Mouse (Mus musculus) liver, embryonic 12.5 days (tissue): ENCODE measurements around the gene Ezr. TPM values are rescaled to one million over a fixed set of nuclear protein-coding genes. Genes with fewer than 3 reads are reported as not detected.
"Not testable (repeated sequence)": the region's sequence is repeated elsewhere in the genome, so short reads cannot be mapped to it uniquely, and the experiment has no call there.

Experiments used
- ATAC-seq: fragments of 200-750 bp; cut with Nextera tagmentation; 2 replicates; pipeline ENCODE4 v1.8.0; 2017; ENCODE audit warnings: moderate number of reproducible peaks, mild to moderate bottlenecking, moderate library complexity
- H3K27ac ChIP-seq: fragments of 300-500 bp; sonication (generic); 2 replicates; pipeline ENCODE4 v1.5.1; 2016; ENCODE audit warnings: mild to moderate bottlenecking
- H3K27me3 ChIP-seq: fragments of 300-500 bp; sonication (generic); replicated peaks from 2 replicates; pipeline ENCODE4 v1.6.1; 2016; ENCODE audit warnings: mild to moderate bottlenecking, moderate library complexity
- H3K36me3 ChIP-seq: fragments of 300-500 bp; sonication (generic); 2 replicates; pipeline ENCODE4 v1.6.1; 2016; ENCODE audit warnings: mild to moderate bottlenecking, moderate library complexity
- H3K4me1 ChIP-seq: fragments of 300-500 bp; sonication (generic); 2 replicates; pipeline ENCODE4 v1.6.1; 2016
- H3K4me2 ChIP-seq: fragments of 300-500 bp; sonication (generic); 2 replicates; pipeline ENCODE4 v1.6.1; 2016; ENCODE audit warnings: mild to moderate bottlenecking, moderate library complexity
- H3K4me3 ChIP-seq: fragments of 300-500 bp; sonication (generic); 2 replicates; pipeline ENCODE4 v1.5.1; 2016; ENCODE audit warnings: mild to moderate bottlenecking, moderate library complexity
- H3K9ac ChIP-seq: fragments of 300-500 bp; sonication (generic); 2 replicates; pipeline ENCODE4 v1.6.1; 2016; ENCODE audit warnings: mild to moderate bottlenecking, moderate library complexity
- H3K9me3 ChIP-seq: fragments of 300-500 bp; sonication (generic); replicated peaks from 2 replicates; pipeline ENCODE4 v1.6.1; 2016; ENCODE audit warnings: mild to moderate bottlenecking, moderate library complexity
- WGBS: fragments of 180-500 bp; shearing (Covaris S2); methylation state at CpG from one replicate; pipeline ENCODE4 v1.1.7; 2016; ENCODE audit not compliant: insufficient replicate concordance; 5-methylcytosine and 5-hydroxymethylcytosine counted together
- polyA plus RNA-seq: library from polyadenylated mRNA; unstranded; fragments of >200 nt; fragmentation: Nextera tagmentation; extraction: Ambion mirVana; gene quantifications from 2 replicates; pipeline ENCODE4 v1.2.1, GENCODE M21; 2016

Gene Ezr
- polyA plus RNA-seq, 1 experiment from 2014 or later, result 67.9 TPM

DNA sequence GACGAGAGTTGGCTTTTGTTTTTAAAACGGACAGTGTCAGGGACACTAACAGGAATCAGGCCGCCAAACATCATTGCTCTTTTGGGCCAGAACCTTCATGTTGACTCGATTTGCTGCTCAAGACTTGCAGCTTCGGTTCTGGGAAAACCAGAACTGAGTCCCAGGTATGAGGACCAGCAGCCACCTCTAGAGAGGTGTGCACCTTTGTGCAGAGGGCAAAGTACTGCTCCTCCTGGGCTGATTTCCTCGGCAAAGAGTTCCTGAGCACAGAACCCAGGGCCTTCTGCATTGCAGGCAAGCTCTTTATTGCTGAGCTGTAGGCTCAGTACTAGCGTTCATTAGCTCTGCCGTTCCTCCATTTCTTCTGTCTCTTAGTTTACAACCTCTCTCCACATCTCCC, 68.6 kb downstream of the Ezr start:
- not testable (repeated sequence) for H3K4me3 ChIP-seq, H3K36me3 ChIP-seq, H3K9ac ChIP-seq, ATAC-seq, H3K9me3 ChIP-seq, H3K27me3 ChIP-seq, H3K4me1 ChIP-seq, H3K27ac ChIP-seq, H3K4me2 ChIP-seq
- 69% methylated on average over 8 of the region's 8 CpGs for WGBS

DNA sequence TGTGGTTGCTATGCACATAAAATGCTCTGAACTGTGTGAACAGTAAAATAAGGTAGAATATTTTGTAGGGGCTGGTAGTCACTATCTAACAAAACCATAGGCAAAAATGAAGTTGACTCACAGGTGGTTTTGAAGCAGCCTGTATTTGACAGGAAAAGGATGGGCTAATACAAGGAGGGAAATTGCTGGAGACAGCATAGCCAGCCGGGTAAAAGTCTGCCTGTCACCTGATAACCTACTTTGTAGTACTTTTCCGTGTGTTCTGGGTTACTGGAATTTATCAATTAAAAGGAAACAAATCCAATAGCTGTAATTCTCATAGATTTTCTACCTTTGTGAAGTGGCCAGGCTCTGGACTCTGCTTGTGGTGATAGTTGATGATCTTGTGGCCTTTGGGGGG, 69.1 kb downstream of the Ezr start:
- not testable (repeated sequence) for H3K27ac ChIP-seq, ATAC-seq, H3K4me1 ChIP-seq, H3K9me3 ChIP-seq, H3K9ac ChIP-seq, H3K4me2 ChIP-seq, H3K27me3 ChIP-seq, H3K36me3 ChIP-seq, H3K4me3 ChIP-seq
- WGBS, result 43% methylated on average over 2 of the region's 2 CpGs

DNA sequence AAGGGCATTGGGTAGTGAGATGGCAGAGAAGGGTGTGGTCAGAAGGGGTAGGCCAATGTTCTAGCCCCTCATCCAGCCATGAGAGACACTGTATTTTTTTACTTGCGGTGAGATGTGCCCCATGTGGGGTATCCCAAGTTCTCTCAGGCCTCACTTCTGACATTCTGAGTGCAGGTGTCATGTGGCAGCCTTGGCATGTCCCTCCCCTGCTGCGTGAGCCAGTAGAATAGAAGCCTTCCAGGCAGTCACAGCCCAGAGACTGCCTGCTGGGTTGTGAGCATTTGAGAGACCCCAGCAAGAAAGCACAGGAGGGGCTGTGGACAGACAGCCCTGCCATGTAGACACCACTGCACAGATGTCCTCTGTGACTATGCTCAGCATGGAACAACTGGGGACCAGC, 74.4 kb downstream of the Ezr start:
- H3K27ac ChIP-seq, H3K27me3 ChIP-seq, H3K9me3 ChIP-seq, H3K36me3 ChIP-seq, ATAC-seq, H3K4me1 ChIP-seq, H3K4me3 ChIP-seq, H3K9ac ChIP-seq, H3K4me2 ChIP-seq: not testable (repeated sequence)
- 66% methylated on average over 2 of the region's 2 CpGs for WGBS

DNA sequence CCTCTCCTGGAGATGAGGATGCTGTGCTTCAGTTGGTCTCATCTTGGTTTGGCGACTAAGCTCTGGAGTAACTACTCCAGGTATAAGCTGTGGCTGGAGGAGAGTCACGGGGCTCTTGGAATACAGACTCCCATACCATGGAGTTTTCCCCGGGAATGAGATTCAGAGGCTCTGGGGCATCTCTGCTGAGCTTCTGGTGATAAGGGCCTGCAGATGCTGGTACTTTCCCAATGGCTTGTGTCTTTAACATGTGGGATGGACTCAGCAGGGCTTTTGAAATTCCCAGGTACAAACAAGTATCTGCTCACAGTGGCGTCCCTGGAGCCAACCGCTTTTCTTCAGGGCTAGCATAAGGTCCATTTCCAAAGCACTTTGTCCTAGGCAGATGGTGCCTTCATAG, 75.2 kb downstream of the Ezr start:
- H3K9ac ChIP-seq, ATAC-seq, H3K9me3 ChIP-seq, H3K4me1 ChIP-seq, H3K36me3 ChIP-seq, H3K27ac ChIP-seq, H3K4me3 ChIP-seq, H3K27me3 ChIP-seq, H3K4me2 ChIP-seq: not testable (repeated sequence)
- WGBS, result 66% methylated on average over 5 of the region's 5 CpGs

DNA sequence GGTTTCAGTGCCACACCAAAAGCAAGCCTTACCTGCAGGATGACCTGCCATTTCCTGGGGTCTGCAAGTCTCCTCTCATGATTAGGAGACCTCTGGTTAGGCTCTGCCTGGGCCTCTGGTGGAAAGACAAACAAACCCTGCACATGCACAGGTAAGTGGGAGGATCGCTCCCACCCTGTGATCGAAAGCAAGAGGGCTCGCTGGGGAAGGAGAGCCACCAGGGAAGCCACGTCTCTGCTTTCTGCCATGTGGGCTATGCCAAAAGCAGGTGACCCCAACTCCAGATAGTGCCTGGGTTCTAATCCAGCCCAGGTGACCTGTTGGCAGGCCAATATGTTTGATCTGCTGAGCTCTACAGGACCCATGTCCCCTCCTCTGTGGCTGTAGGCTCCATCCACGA, 76.1 kb downstream of the Ezr start:
- not testable (repeated sequence) for H3K9ac ChIP-seq, H3K36me3 ChIP-seq, H3K27ac ChIP-seq, H3K4me1 ChIP-seq, H3K9me3 ChIP-seq, H3K27me3 ChIP-seq, H3K4me2 ChIP-seq, ATAC-seq, H3K4me3 ChIP-seq
- WGBS, result 75% methylated on average over 5 of the region's 5 CpGs

DNA sequence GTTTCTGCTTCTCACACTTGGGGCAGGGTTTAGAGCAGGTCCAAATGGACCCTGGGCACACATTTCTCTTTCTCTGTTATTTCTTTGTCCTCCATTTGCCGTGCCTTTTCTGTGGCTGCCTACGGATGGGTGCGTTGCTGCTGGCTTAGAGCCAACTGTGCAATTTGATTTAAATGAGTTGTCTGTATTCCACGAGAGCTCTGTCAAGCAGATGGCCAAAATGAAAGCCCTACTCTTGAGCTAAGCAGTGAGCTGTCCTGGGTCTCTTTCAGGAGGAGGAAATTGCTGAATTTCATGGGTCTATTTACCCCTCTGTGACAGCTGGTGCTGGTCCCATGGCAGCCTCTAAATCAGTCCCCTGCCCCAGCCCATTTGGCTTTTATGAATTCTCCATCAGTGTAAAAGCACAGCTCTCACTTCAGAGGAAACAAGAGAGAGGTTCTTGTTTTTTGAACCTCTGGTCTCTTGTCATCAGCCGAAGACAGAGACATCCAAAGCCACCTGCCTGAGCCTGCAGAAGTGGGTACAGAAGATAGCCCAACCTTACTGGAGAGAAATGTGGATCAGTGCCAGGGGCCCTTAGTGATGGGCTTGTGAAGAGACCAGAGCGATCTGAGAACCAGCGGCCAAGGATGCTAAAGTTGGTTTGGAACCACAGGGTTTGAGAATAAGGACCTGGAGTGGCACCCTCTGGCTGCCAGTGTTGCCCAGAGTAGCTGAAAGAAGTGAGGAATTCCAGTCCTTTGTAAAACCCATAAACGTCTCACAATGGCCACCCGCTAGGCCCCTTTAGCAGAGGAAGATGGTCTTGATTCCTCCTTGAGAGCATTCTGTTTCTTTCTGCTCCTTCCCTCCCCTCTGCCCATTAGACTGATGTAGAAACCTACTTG, 79.0 kb downstream of the Ezr start:
- not testable (repeated sequence) for ATAC-seq, H3K36me3 ChIP-seq, H3K4me1 ChIP-seq, H3K4me3 ChIP-seq, H3K27me3 ChIP-seq, H3K4me2 ChIP-seq, H3K27ac ChIP-seq, H3K9ac ChIP-seq, H3K9me3 ChIP-seq
- 68% methylated on average over 7 of the region's 9 CpGs for WGBS

DNA sequence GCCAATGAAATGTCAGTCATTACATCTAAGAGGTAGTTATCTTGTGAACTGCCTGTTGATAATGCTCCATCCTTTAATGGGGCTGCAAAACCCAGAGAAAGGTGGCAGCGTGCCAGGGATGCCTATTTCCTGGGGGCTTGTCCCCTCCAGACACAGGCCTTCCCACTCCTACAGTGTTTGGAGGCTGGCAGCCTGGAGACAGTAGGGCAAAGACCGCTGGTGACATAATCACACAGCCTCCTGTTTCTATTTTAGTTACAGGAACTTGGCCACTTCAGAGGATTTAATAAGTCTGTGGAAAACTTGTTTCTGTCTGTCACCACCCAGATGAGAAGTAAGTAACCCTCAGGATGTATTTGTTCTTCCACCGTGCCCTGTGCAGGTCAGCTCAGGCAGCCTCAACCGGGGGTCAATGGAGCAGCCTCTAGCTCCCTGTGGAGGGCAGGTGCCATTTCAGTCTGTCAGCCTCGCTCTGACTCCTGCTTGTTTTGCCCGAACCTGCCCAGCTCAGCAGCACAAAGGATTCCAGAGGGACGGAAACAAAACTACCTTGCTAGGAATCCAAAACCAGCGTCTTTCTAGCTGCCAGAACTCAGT, 79.9 kb downstream of the Ezr start:
- H3K4me2 ChIP-seq, H3K27ac ChIP-seq, H3K4me3 ChIP-seq, H3K36me3 ChIP-seq, H3K9ac ChIP-seq, ATAC-seq, H3K27me3 ChIP-seq, H3K4me1 ChIP-seq, H3K9me3 ChIP-seq: not testable (repeated sequence)
- 38% methylated on average over 2 of the region's 8 CpGs for WGBS

DNA sequence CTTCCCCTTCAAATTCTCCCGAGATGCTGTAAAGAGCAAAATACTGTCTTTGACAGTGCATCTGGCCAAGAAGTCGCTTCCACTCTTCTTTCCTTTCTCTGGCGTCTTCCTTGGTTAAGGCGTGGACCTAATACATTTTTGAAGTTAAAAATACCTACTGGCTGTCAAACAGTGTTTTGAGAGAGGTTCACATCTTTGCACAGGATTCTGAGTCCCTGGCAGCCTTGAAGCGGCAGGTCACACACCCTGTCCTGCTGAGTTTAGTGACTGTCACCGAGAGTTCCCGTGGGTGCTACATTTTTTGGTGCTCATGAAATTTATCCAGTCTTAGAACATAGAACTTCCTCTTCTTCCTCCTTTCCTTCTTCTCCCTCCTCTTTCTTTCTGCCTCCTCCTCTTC, 82.5 kb downstream of the Ezr start:
- H3K27me3 ChIP-seq, H3K4me3 ChIP-seq, H3K4me2 ChIP-seq, H3K9ac ChIP-seq, H3K36me3 ChIP-seq, H3K27ac ChIP-seq, ATAC-seq, H3K9me3 ChIP-seq, H3K4me1 ChIP-seq: not testable (repeated sequence)
- 59% methylated on average over 4 of the region's 7 CpGs for WGBS

DNA sequence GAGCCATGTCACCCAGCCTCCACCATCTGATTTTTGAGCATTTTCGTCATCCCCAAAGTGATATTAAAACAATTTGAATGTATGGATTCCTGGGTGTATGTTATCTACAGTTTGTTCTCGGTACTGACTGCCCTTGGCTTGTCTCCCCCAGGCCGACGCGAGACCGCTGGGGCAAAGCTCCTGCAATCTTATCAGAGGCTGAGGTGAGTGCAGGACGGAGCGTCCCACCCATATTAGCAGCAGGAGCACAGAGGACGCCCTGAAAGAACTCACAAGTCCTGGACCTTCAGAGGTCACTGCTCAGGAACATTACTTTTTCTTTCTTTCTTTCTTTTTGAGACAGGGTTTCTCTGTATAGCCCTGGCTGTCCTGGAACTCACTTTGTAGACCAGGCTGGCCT, 83.1 kb downstream of the Ezr start:
- 47% methylated on average over 8 of the region's 9 CpGs for WGBS
- H3K4me1 ChIP-seq, ATAC-seq, H3K4me2 ChIP-seq, H3K9me3 ChIP-seq, H3K9ac ChIP-seq, H3K4me3 ChIP-seq, H3K27ac ChIP-seq, H3K36me3 ChIP-seq, H3K27me3 ChIP-seq: not testable (repeated sequence)

DNA sequence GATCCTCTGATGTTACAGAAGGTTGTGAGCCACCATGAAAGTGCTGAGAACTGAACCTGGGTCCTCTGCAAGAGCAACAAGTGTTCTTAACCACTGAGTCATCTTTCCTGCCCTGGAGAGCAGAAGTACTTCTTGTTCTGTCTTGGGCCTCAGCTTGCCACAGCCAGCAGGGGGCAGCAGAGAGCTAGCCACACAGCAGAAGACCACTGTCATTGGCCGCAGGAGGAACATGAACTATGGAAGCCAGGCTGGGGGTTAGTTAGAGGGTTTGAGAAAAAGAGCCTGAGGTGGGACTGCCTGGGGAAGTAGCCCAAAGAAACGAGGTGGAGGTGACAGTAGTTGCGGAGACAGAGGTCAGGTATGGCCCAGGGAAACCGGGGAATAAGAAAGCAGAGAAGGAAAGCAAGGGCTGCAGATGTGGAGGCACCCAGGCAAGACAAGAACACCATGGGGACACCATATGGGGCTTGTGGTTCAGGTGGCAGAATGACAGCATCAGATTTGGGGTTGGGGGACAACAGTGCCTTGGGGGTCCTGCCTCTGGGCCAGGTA, 85.3 kb downstream of the Ezr start:
- not testable (repeated sequence) for H3K27me3 ChIP-seq, H3K36me3 ChIP-seq, H3K4me3 ChIP-seq, H3K27ac ChIP-seq, H3K9me3 ChIP-seq, H3K4me2 ChIP-seq, H3K4me1 ChIP-seq, ATAC-seq, H3K9ac ChIP-seq
- 14% methylated on average over 4 of the region's 4 CpGs for WGBS

DNA sequence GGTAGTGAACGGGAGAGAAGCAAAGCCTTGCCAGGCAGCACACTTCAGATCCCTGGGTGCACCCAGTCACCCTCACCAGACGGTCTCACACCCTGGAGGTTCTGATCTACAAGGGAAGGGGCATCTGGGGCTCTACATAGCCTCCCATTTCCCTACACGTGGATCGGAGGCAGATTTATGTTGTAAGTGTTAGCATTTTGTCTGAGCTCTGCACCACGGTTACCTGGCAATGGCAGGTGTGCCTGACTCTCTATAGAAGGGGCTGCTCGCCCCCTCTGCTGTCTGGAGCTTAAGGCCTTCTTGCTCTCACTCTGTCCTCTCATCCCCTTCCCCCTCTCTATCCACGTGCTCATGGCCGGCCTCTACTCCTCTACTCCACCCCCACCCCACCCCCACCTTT, 86.1 kb downstream of the Ezr start:
- ATAC-seq, H3K4me3 ChIP-seq, H3K36me3 ChIP-seq, H3K4me2 ChIP-seq, H3K9ac ChIP-seq, H3K9me3 ChIP-seq, H3K27me3 ChIP-seq, H3K27ac ChIP-seq, H3K4me1 ChIP-seq: not testable (repeated sequence)
- WGBS, result 48% methylated on average over 8 of the region's 8 CpGs

DNA sequence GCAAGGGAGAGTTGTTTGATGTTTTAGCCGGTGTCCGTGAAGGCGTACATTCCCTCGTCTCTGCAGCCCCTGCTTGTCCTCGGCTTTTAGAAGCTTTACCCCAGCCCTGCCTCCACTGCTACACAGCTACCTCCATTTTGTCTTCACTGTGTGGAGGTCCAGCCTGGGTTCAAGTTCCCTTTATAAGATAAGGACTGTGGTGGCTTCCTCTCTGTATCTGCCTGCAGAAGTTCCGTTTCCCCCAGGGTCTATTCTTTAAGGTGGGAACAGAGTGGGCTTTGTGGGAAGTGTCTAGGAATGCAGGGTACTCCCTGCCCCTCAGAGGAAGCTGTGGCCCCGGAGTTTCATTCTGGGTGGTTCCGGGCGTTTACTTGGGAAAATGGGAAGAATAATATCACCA, 86.9 kb downstream of the Ezr start:
- H3K9ac ChIP-seq, result not testable (repeated sequence)

More for the DNA sequence above, 86.9 kb downstream of the Ezr start:
- H3K27ac ChIP-seq, ATAC-seq, H3K4me2 ChIP-seq, H3K9me3 ChIP-seq, H3K4me3 ChIP-seq, H3K4me1 ChIP-seq, H3K27me3 ChIP-seq, H3K36me3 ChIP-seq: not testable (repeated sequence)
- 45% methylated on average over 9 of the region's 9 CpGs for WGBS
